Mouse (Mus musculus): ENCODE results near the gene Olfr1040.
"Not testable (repeated sequence)": the region's sequence is repeated elsewhere in the genome, so short reads cannot be mapped to it uniquely, and the experiment has no call there.

The Olfr1040 gene

DNA sequence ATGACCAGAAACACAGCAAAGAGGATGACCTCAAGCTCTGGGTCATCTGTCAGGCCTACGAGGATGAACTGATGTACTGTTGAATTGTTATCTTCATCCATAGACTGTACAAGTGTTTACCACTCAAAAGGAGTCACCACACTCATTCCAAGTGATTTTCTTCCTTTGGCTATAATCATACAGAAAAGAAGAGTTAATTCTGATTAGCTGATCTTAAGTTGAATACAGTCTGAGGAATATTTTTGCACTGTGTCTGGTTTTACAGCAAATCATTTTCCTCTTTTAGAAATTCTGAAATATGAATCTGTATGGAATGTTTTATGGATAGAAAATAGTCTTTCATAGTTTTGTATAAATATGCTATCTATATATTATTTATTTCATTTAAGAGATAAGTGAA lies at the start of gene Olfr1040:
Gene Olfr1040 (minus strand): TSS at position 101 of the 400 bp plus-strand sequence.
- DNase-seq (ENCODE audit: low read depth, low spot score) = no peak

DNA sequence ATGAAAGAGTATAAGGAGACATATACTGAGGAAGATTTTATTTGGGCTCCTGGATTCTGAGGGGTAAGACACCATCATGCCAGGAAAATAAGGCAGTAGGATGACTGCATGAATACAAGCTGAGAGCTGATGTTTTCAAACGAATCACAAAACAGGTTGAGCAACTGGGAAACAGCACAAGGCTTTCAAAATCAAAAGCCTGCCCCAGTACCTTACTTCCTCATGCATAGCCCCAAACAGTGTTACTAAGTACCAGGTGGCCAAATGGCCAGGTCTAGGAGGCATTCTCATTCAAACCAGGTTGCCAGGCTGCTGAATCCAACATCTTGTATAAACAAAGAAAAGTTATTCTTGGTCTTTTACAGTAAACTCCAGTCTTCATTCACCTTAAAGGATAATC lies 49.3 kb upstream of the Olfr1040 start:
- DNase-seq (ENCODE audit: low read depth, low spot score) = no peak

DNA sequence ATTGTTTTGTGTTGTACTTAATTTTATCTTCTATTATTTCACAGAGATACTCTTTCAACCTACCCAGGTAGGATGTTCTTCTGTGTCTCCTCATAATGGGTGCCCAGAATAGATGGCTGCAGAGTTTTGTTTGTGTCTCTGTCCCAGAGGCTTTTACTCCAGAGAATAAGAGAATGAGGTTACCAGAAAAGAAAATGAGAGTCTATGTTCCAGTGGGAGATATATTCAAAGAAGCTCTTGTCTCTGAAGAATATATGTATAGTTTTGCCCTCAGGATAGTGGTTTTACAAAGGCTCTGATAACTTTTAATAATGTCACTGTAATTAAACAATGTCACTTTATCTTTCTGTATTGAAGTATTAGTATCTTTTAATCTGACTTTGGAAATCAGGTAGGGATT lies 39.1 kb upstream of the Olfr1040 start, which contains the start of gene Olfr52:
Gene Olfr52 (minus strand): TSS at position 101 of the 400 bp plus-strand sequence.
- DNase-seq (ENCODE audit: low read depth, low spot score) = no peak

DNA sequence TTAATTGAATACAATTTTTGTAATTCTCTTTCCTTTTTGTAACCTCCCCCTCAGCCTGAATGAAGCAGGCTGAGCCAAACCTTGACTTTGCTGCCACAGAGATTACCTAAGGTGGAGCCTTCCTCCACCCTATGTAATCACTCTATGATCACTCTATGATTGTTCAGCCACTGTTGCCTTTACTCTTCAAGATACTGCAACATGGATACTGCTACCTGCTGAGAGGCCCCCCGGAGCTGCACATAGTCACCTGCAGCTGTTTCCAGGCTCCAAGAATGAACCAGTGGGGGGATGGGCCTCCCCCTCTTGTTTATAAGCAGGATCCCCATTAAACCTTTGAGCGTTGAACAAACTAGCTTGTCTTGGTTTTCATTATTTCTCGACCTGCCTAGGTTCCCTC lies 33.4 kb upstream of the Olfr1040 start:
- DNase-seq (ENCODE audit: low read depth, low spot score) = no peak

DNA sequence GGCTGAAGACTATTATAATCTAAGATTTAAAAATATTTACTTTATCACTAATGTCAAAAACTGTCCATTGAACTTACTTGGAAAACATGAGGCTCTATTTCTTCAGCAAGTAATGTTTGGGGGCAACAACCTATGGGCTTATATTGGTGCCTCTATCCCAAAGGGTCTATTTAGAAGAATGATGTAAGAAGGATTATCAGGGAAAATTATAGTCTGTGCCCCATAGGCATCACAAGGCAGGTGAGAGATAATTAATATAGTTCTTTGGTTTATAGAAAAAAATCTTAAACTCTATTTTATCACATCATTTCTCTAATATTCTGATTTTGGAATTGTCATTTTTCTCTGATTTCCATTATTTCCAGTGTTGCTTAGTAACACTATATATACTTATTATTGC lies 31.2 kb upstream of the Olfr1040 start, which contains the start of gene Olfr1044:
Gene Olfr1044 (minus strand): TSS at position 101 of the 400 bp plus-strand sequence.
- DNase-seq (ENCODE audit: low read depth, low spot score) = no peak

DNA sequence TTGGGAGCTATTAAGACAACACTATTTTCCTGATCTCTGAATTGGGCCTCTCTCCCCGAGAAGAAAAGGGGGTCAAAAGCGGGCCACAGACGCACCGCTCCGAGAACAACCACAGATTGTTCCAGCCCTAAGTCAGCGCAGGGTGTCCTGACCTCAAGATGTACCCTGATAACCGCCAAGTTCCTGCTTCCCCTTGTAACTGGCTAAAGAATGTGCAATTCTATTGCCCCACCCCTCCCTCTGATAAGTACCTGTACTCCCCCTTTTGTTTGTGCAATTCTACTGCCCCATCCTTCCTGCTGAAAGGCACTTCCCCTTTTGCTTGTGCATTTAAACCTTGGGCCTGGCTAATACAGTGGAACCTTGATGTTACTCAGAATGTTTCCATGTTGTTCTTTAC lies 28.9 kb upstream of the Olfr1040 start:
- not testable (repeated sequence) for DNase-seq (ENCODE audit: low read depth, low spot score)

DNA sequence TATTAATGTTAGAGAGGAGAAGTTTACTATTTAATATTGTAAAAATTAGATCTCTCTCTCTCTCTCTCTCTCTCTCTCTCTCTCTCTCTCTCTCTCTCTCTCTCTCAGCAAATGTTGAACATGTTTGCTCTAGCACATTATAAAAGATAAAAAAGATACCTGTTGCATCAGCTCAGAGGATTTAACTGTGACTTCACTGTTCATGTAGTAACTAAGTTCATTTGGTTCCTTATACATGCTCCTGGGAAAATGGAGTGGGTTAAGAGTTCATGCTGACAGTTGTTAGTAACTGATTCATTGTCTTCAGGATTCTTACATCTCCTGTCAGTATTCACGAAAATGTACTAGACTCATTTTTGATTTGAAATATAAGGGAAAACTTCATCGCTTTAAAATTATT lies 20.9 kb upstream of the Olfr1040 start, which contains the start of gene Olfr1043:
Gene Olfr1043 (minus strand): TSS at position 101 of the 400 bp plus-strand sequence.
- no peak for DNase-seq (ENCODE audit: low read depth, low spot score)

DNA sequence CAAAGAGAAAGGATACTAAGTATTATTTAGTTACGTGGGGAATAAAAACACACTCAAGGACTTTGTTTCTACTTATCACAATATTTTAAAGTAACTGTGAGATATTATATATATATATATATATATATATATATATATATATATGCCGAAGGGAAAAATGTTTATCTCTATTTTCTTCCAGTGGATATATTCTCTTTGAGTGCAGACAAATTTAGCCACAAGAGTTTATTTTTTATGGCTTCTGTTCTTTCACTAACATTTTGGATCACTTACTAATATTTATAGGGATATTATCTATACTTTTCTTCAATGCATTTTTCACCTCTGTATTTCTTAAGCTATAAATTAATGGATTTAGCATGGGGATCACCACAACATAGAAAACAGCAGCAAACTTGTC lies 15.2 kb upstream of the Olfr1040 start, which contains the start of gene Olfr1042:
Gene Olfr1042 (minus strand): TSS at position 101 of the 400 bp plus-strand sequence.
- DNase-seq (ENCODE audit: low read depth, low spot score) = no peak

DNA sequence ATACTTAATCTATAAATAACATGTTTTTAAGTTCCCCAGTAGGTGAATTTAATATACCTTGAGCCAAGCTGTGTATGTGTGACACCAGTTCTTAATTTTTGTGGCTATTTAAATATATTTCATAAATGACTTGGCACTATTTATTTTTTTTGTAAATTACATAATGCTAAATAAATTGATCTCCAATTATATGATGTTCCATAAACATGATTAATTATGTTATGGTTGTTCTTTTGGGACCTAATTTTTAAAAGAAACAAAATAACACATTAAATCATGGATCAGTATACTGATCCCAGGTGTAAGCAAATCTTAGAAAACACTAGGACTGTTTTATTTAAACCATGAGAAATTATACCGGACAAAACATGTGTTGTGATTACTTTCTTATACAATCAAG lies 10.7 kb downstream of the Olfr1040 start, which contains the start of gene Olfr1039:
Gene Olfr1039 (minus strand): TSS at position 101 of the 400 bp plus-strand sequence.
- DNase-seq (ENCODE audit: low read depth, low spot score) = no peak
